Mouse (Mus musculus): ENCODE data around the gene Gemin4. TPM values are rescaled to one million over a fixed set of nuclear protein-coding genes. Genes with fewer than 3 reads are reported as not detected.
A peak's percentile ranks its signal among the peaks of the same experiment; 100 is the strongest.

The Gemin4 gene
- total RNA-seq (2014; rRNA removed; ENCODE audit: low replicate concordance) (5.3 and 10.2 TPM in 2 replicates), polyA plus RNA-seq (2015; fragmentation: Nextera tagmentation; extraction: Ambion mirVana) (9.5 and 9.9 TPM in 2 replicates)

GRCm38 (mm10) chr11:76217390-76217800 lies at the start of gene Gemin4, which contains the start of gene Dbil5:
Gemin4 (minus strand) TSS chr11:76217664.
Dbil5 (plus strand) TSS chr11:76217608.
- peak; percentile 99 for ATAC-seq (ENCODE audit: insufficient read depth, low read depth)
- peaks cover 38% of the 10 kb centered on the region for H3K36me3 ChIP-seq (replicated peaks; ENCODE audit: control insufficient read depth, insufficient read depth, low read length)
- 0 out of 2 replicates have a peak, but pooled peaks cover 5% of the 10 kb centered on the region for H3K4me1 ChIP-seq (ENCODE audit: control insufficient read depth, insufficient read depth)
- peak within 1 kb of the TSS; percentile 61 for H3K4me3 ChIP-seq (ENCODE audit: low read depth, low read length)
- no peaks in the 10 kb centered on the region for H3K9me3 ChIP-seq (replicated peaks; ENCODE audit: control insufficient read depth, low read length)
- peak; percentile 96 for DNase-seq (ENCODE audit: low spot score)
- WGBS = under 1% methylated on average over 35 of the region's 35 CpGs
- TF ChIP-seq CTCF (IDR thresholded peaks at IDR 0.05; ENCODE audit: low read depth) = peak; percentile 98
- no peak for TF ChIP-seq EP300 (IDR thresholded peaks at IDR 0.05; ENCODE audit: low read depth)
- H3K27me3 ChIP-seq (ENCODE audit: control insufficient read depth, insufficient read depth, low read length) = no peaks in the 10 kb centered on the region
- peak within 1 kb of the TSS; percentile 60 for H3K27ac ChIP-seq (ENCODE audit: low read depth)
- peak within 1 kb of the TSS; percentile 68 for H3K4me2 ChIP-seq (ENCODE audit: low read depth, low read length)
- H3K9ac ChIP-seq (replicated peaks; ENCODE audit: low read depth, low read length) = peak within 1 kb of the TSS; percentile 67

DNA sequence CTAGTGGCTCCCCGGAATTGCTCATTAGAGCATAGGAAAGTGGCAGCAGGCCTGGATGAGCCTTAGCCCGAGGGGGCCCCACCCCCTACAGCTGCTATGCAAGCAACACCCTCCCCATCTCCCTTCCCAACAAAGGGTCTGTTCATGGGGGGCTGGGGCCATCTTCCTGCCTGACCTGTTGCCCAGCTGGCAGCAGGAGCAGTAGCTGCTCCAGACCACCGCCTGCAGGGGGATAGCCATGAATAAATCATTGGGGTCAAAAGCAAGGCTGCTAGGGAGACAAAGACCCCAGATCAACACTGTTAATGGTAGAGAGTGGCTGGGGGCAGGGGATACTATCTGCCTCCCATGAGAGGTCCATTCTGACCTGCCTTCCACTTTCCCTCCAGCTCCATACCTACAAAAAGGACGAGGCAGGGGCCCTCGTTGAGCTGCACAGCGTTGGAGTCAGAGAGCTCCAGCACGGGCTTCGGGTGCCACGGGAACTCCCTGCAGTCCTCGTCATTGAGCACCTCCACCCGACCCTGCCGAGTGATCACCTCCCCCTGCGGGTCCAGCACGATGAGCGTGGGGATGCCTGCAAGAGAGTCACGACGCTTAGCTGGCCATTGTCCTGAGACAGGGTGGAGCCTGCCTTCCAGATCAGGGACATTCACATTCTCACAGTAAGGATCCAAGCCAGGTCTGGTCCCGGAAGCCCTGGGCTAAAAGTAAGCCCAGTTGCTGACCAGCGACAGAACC lies 45.3 kb upstream of the Gemin4 start:
- no peak overlapping the region for H3K9ac ChIP-seq (replicated peaks; ENCODE audit: low read depth, low read length)
- no peak overlapping the region for H3K4me3 ChIP-seq (ENCODE audit: low read depth, low read length)
- no peak overlapping the region for H3K4me2 ChIP-seq (ENCODE audit: low read depth, low read length)
- DNase-seq (ENCODE audit: low spot score) (no peak), ATAC-seq (ENCODE audit: insufficient read depth, low read depth) (no peak)
- H3K9me3 ChIP-seq (replicated peaks; ENCODE audit: control insufficient read depth, low read length) = no peaks in the 10 kb centered on the region
- 29% methylated on average over 19 of the region's 19 CpGs for WGBS
- no peaks in the 10 kb centered on the region for H3K27me3 ChIP-seq (ENCODE audit: control insufficient read depth, insufficient read depth, low read length)
- H3K36me3 ChIP-seq (replicated peaks; ENCODE audit: control insufficient read depth, insufficient read depth, low read length) = 0 out of 2 replicates have a peak, but pooled peaks cover 9% of the 10 kb centered on the region
- H3K27ac ChIP-seq (ENCODE audit: low read depth) = no peak overlapping the region
- no peak for TF ChIP-seq EP300 (IDR thresholded peaks at IDR 0.05; ENCODE audit: low read depth)
- TF ChIP-seq CTCF (IDR thresholded peaks at IDR 0.05; ENCODE audit: low read depth) = no peak
- H3K4me1 ChIP-seq (ENCODE audit: control insufficient read depth, insufficient read depth) = no peaks in the 10 kb centered on the region

- DNase-seq (ENCODE audit: low spot score) (no peak), ATAC-seq (ENCODE audit: insufficient read depth, low read depth) (0 out of 2 replicates have a peak, but pooled peaks have one; percentile 36)
- no peak overlapping the region for H3K27ac ChIP-seq (ENCODE audit: low read depth)
- H3K4me3 ChIP-seq (ENCODE audit: low read depth, low read length) = no peak overlapping the region
- 62% methylated on average over 12 of the region's 12 CpGs for WGBS
- TF ChIP-seq EP300 (IDR thresholded peaks at IDR 0.05; ENCODE audit: low read depth) (no peak), CTCF (IDR thresholded peaks at IDR 0.05; ENCODE audit: low read depth) (no peak)
- no peaks in the 10 kb centered on the region for H3K9me3 ChIP-seq (replicated peaks; ENCODE audit: control insufficient read depth, low read length)
- H3K27me3 ChIP-seq (ENCODE audit: control insufficient read depth, insufficient read depth, low read length) = no peaks in the 10 kb centered on the region
- H3K9ac ChIP-seq (replicated peaks; ENCODE audit: low read depth, low read length) = no peak overlapping the region
- no peaks in the 10 kb centered on the region for H3K4me1 ChIP-seq (ENCODE audit: control insufficient read depth, insufficient read depth)
- H3K36me3 ChIP-seq (replicated peaks; ENCODE audit: control insufficient read depth, insufficient read depth, low read length) = 0 out of 2 replicates have a peak, but pooled peaks cover 9% of the 10 kb centered on the region
- no peak overlapping the region for H3K4me2 ChIP-seq (ENCODE audit: low read depth, low read length)
Observed at GRCm38 (mm10) chr11:76261224-76261623, 43.8 kb upstream of the Gemin4 start.

DNA sequence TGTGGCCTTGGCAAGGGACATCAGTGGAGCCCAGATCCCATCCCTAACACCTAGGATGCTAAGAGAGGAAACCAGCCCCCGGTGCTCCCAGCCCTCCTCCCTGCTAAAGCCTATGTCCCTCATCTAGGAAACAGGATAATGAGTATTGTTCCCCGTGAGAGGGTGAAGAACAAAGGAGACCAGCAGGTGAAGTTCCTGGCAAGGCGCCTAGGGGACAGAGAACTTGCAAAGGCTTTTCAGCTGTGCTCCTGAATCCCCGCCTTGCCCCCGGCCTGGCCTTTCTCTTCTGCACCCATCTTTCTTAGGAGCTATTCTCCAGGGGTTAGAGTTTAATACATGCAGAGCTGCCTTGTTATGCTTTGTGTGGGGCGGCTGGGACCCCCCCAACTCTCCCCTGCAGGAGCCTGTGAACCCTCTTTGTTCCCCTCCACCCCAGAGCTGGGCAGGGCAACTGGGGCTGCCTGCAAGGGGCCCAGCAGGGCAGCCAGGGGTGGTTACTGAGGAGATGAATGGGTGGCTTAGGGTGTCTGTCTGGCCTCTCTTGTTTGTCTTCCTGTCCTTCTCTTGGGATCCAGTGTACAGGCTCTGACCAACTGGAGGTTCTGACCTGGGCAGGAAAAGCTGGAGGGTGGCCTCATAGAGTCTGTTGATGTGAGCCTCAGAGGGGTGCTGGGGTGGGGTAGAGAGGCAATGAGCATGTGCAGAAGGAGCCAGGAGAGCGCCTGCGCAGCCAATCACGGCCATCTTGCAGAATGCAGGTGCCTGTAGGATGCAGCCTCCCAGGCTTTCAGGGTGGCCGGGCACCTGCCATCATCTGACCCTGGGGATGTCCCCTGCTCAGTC lies 43.0 kb upstream of the Gemin4 start:
- DNase-seq (ENCODE audit: low spot score) = no peak
- H3K36me3 ChIP-seq (replicated peaks; ENCODE audit: control insufficient read depth, insufficient read depth, low read length) = peaks cover 9% of the 10 kb centered on the region; the same call in 1 of the 2 replicates
- no peak overlapping the region for H3K9ac ChIP-seq (replicated peaks; ENCODE audit: low read depth, low read length)
- WGBS = 83% methylated on average over 10 of the region's 10 CpGs
- TF ChIP-seq CTCF (IDR thresholded peaks at IDR 0.05; ENCODE audit: low read depth) (no peak), EP300 (IDR thresholded peaks at IDR 0.05; ENCODE audit: low read depth) (no peak)
- H3K27me3 ChIP-seq (ENCODE audit: control insufficient read depth, insufficient read depth, low read length) = no peaks in the 10 kb centered on the region
- no peak overlapping the region for H3K27ac ChIP-seq (ENCODE audit: low read depth)
- no peaks in the 10 kb centered on the region for H3K4me1 ChIP-seq (ENCODE audit: control insufficient read depth, insufficient read depth)
- H3K4me3 ChIP-seq (ENCODE audit: low read depth, low read length) = no peak overlapping the region
- no peak for ATAC-seq (ENCODE audit: insufficient read depth, low read depth)
- H3K9me3 ChIP-seq (replicated peaks; ENCODE audit: control insufficient read depth, low read length) = no peaks in the 10 kb centered on the region
- no peak overlapping the region for H3K4me2 ChIP-seq (ENCODE audit: low read depth, low read length)

GRCm38 (mm10) chr11:76258511-76258910 lies 41.0 kb upstream of the Gemin4 start:
- 78% methylated on average over 6 of the region's 6 CpGs for WGBS
- no peaks in the 10 kb centered on the region for H3K27me3 ChIP-seq (ENCODE audit: control insufficient read depth, insufficient read depth, low read length)
- H3K4me1 ChIP-seq (ENCODE audit: control insufficient read depth, insufficient read depth) = no peaks in the 10 kb centered on the region
- TF ChIP-seq CTCF (IDR thresholded peaks at IDR 0.05; ENCODE audit: low read depth) (no peak), EP300 (IDR thresholded peaks at IDR 0.05; ENCODE audit: low read depth) (no peak)
- DNase-seq (ENCODE audit: low spot score) (no peak), ATAC-seq (ENCODE audit: insufficient read depth, low read depth) (no peak)
- no peak overlapping the region for H3K4me3 ChIP-seq (ENCODE audit: low read depth, low read length)
- H3K36me3 ChIP-seq (replicated peaks; ENCODE audit: control insufficient read depth, insufficient read depth, low read length) = peaks cover 9% of the 10 kb centered on the region; the same call in 1 of the 2 replicates
- H3K9me3 ChIP-seq (replicated peaks; ENCODE audit: control insufficient read depth, low read length) = no peaks in the 10 kb centered on the region
- no peak overlapping the region for H3K9ac ChIP-seq (replicated peaks; ENCODE audit: low read depth, low read length)
- H3K27ac ChIP-seq (ENCODE audit: low read depth) = no peak overlapping the region
- no peak overlapping the region for H3K4me2 ChIP-seq (ENCODE audit: low read depth, low read length)

Data from heart, postnatal 0 days (tissue).